Mouse (Mus musculus) liver, embryonic 13.5 days (tissue): ENCODE data around the gene Slc10a4. TPM values are rescaled to one million over a fixed set of nuclear protein-coding genes. Genes with fewer than 3 reads are reported as not detected.
"Not testable (repeated sequence)": the region's sequence is repeated elsewhere in the genome, so short reads cannot be mapped to it uniquely, and the experiment has no call there.

ENCODE experiments used
- ATAC-seq: fragments of 200-750 bp; cut with Nextera tagmentation; 2 replicates; pipeline ENCODE4 v1.8.0; 2017; ENCODE audit warnings: low read depth, mild to moderate bottlenecking, moderate number of reproducible peaks, moderate library complexity
- DNase-seq: peaks from one replicate; pipeline ENCODE4 v3.0.0; 2022
- H3K27ac ChIP-seq: fragments of 300-500 bp; sonication (generic); 2 replicates; pipeline ENCODE4 v1.5.1; 2015; ENCODE audit warnings: moderate library complexity, mild to moderate bottlenecking, inconsistent platforms
- H3K27me3 ChIP-seq: fragments of 300-500 bp; sonication (generic); 2 replicates; pipeline ENCODE4 v1.6.1; 2015; ENCODE audit warnings: mild to moderate bottlenecking, inconsistent platforms
- H3K36me3 ChIP-seq: fragments of 300-500 bp; sonication (generic); 2 replicates; pipeline ENCODE4 v1.6.1; 2015; ENCODE audit warnings: mild to moderate bottlenecking, inconsistent platforms
- H3K4me1 ChIP-seq: fragments of 300-500 bp; sonication (generic); replicated peaks from 2 replicates; pipeline ENCODE4 v1.6.1; 2015; ENCODE audit warnings: inconsistent platforms
- H3K4me2 ChIP-seq: fragments of 300-500 bp; sonication (generic); 2 replicates; pipeline ENCODE4 v1.6.1; 2015; ENCODE audit warnings: inconsistent platforms, mild to moderate bottlenecking, moderate library complexity
- H3K4me3 ChIP-seq: fragments of 300-500 bp; sonication (generic); replicated peaks from 2 replicates; pipeline ENCODE4 v1.5.1; 2015; ENCODE audit warnings: mild to moderate bottlenecking, inconsistent platforms
- H3K9ac ChIP-seq: fragments of 300-500 bp; sonication (generic); 2 replicates; pipeline ENCODE4 v1.6.1; 2015; ENCODE audit warnings: mild to moderate bottlenecking, inconsistent platforms
- H3K9me3 ChIP-seq: fragments of 300-500 bp; sonication (generic); replicated peaks from 2 replicates; pipeline ENCODE4 v1.6.1; 2016; ENCODE audit warnings: inconsistent platforms
- WGBS: fragments of 180-500 bp; shearing (Covaris S2); methylation state at CpG from one replicate; pipeline ENCODE4 v1.1.7; 2015; ENCODE audit not compliant: insufficient replicate concordance; 5-methylcytosine and 5-hydroxymethylcytosine counted together
- polyA plus RNA-seq: library from polyadenylated mRNA; unstranded; fragments of >200 nt; fragmentation: Nextera tagmentation; extraction: Ambion mirVana; gene quantifications from 2 replicates; pipeline ENCODE4 v1.2.1, GENCODE M21; 2015

Gene Slc10a4
- polyA plus RNA-seq, 1 experiment from 2014 or later, result 0.10 TPM

GRCm38 (mm10) chr5:72992474-72992873 lies 14.2 kb upstream of the Slc10a4 start:
- no peaks in the 10 kb centered on the region for H3K4me1 ChIP-seq
- no peak overlapping the region for H3K27ac ChIP-seq
- H3K4me2 ChIP-seq, result no peak overlapping the region
- no peaks in the 10 kb centered on the region for H3K27me3 ChIP-seq
- 51% methylated on average over 1 of the region's 1 CpGs for WGBS
- no peak overlapping the region for H3K9ac ChIP-seq
- DNase-seq (no peak), ATAC-seq (no peak)
- no peaks in the 10 kb centered on the region for H3K9me3 ChIP-seq
- H3K36me3 ChIP-seq, result no peaks in the 10 kb centered on the region
- H3K4me3 ChIP-seq, result no peak overlapping the region

- no peaks in the 10 kb centered on the region for H3K9me3 ChIP-seq
- no peaks in the 10 kb centered on the region for H3K27me3 ChIP-seq
- no peaks in the 10 kb centered on the region for H3K4me1 ChIP-seq
- no peak overlapping the region for H3K27ac ChIP-seq
- no peak overlapping the region for H3K4me3 ChIP-seq
- DNase-seq, result no peak
- WGBS, result 60% methylated on average over 8 of the region's 8 CpGs
- H3K9ac ChIP-seq, result no peak overlapping the region
- no peak overlapping the region for H3K4me2 ChIP-seq
- H3K36me3 ChIP-seq, result no peaks in the 10 kb centered on the region
- ATAC-seq, result no peak
Measured at GRCm38 (mm10) chr5:72994424-72994823, 12.3 kb upstream of the Slc10a4 start.

- H3K9ac ChIP-seq, result no peak overlapping the region
- DNase-seq (no peak), ATAC-seq (no peak)
- H3K4me1 ChIP-seq, result no peaks in the 10 kb centered on the region
- H3K4me2 ChIP-seq, result no peak overlapping the region
- H3K36me3 ChIP-seq, result no peaks in the 10 kb centered on the region
- 58% methylated on average over 2 of the region's 2 CpGs for WGBS
- no peaks in the 10 kb centered on the region for H3K27me3 ChIP-seq
- no peak overlapping the region for H3K4me3 ChIP-seq
- H3K9me3 ChIP-seq, result no peaks in the 10 kb centered on the region
- no peak overlapping the region for H3K27ac ChIP-seq
Measured at GRCm38 (mm10) chr5:72994928-72995327, 11.8 kb upstream of the Slc10a4 start.

GRCm38 (mm10) chr5:72995379-72995778 lies 11.3 kb upstream of the Slc10a4 start:
- ATAC-seq, result no peak
- no peak overlapping the region for H3K27ac ChIP-seq
- 54% methylated on average over 10 of the region's 10 CpGs for whole genome bisulfite sequencing
- no peaks in the 10 kb centered on the region for H3K36me3 ChIP-seq
- no peak overlapping the region for H3K9ac ChIP-seq
- H3K4me2 ChIP-seq, result no peak overlapping the region
- no peak overlapping the region for H3K4me3 ChIP-seq
- H3K4me1 ChIP-seq, result no peaks in the 10 kb centered on the region
- DNase-seq, result no peak
- no peaks in the 10 kb centered on the region for H3K27me3 ChIP-seq
- no peaks in the 10 kb centered on the region for H3K9me3 ChIP-seq

GRCm38 (mm10) chr5:72998546-72998945 lies 8.1 kb upstream of the Slc10a4 start:
- H3K9ac ChIP-seq, ATAC-seq, H3K4me1 ChIP-seq, H3K27me3 ChIP-seq, H3K9me3 ChIP-seq, DNase-seq, H3K36me3 ChIP-seq, H3K27ac ChIP-seq, H3K4me3 ChIP-seq, H3K4me2 ChIP-seq: not testable (repeated sequence)
- 48% methylated on average over 1 of the region's 1 CpGs for WGBS

GRCm38 (mm10) chr5:73004046-73004445 lies 2.6 kb upstream of the Slc10a4 start:
- no peak overlapping the region for H3K9ac ChIP-seq
- peaks cover 46% of the 10 kb centered on the region for H3K27me3 ChIP-seq
- ATAC-seq (no peak), DNase-seq (no peak)
- no peak overlapping the region for H3K27ac ChIP-seq
- peaks cover 6% of the 10 kb centered on the region for H3K4me1 ChIP-seq
- H3K9me3 ChIP-seq, result no peaks in the 10 kb centered on the region
- H3K36me3 ChIP-seq, result no peaks in the 10 kb centered on the region
- no peak overlapping the region for H3K4me2 ChIP-seq
- no peak overlapping the region for H3K4me3 ChIP-seq
- WGBS, result 74% methylated on average over 5 of the region's 5 CpGs

- no peak for DNase-seq
- 0 out of 2 replicates have a peak overlapping the region, but pooled peaks have one; percentile 38 for H3K4me3 ChIP-seq
- H3K4me1 ChIP-seq, result peaks cover 6% of the 10 kb centered on the region
- no peaks in the 10 kb centered on the region for H3K9me3 ChIP-seq
- no peak for ATAC-seq
- no peak overlapping the region for H3K9ac ChIP-seq
- no peak overlapping the region for H3K27ac ChIP-seq
- no peak overlapping the region for H3K4me2 ChIP-seq
- no peaks in the 10 kb centered on the region for H3K36me3 ChIP-seq
- peaks cover 58% of the 10 kb centered on the region for H3K27me3 ChIP-seq
- WGBS, result 24% methylated on average over 5 of the region's 5 CpGs
Measured at GRCm38 (mm10) chr5:73007582-73007959, 888 bp downstream of the Slc10a4 start.

- ATAC-seq, result not testable (repeated sequence)
- WGBS, result 25% methylated on average over 8 of the region's 8 CpGs
- H3K27me3 ChIP-seq, result peaks cover 65% of the 10 kb centered on the region
Measured at GRCm38 (mm10) chr5:73008230-73008629, 1.5 kb downstream of the Slc10a4 start.

GRCm38 (mm10) chr5:73011806-73012205 lies 5.1 kb downstream of the Slc10a4 start:
- not testable (repeated sequence) for ATAC-seq, H3K4me1 ChIP-seq, H3K9me3 ChIP-seq, H3K36me3 ChIP-seq, H3K4me2 ChIP-seq, H3K9ac ChIP-seq, DNase-seq, H3K27ac ChIP-seq, H3K4me3 ChIP-seq
- 73% methylated on average over 15 of the region's 16 CpGs for WGBS
- peaks cover 71% of the 10 kb centered on the region for H3K27me3 ChIP-seq

More at GRCm38 (mm10) chr5:73008230-73008629, 1.5 kb downstream of the Slc10a4 start:
- not testable (repeated sequence) for H3K4me3 ChIP-seq, H3K4me2 ChIP-seq, H3K9ac ChIP-seq, H3K36me3 ChIP-seq, H3K4me1 ChIP-seq, H3K27ac ChIP-seq, H3K9me3 ChIP-seq
- peak; percentile 11 for DNase-seq

- H3K27me3 ChIP-seq, result peaks cover 63% of the 10 kb centered on the region
- H3K4me2 ChIP-seq, result peak overlapping the region; percentile 58
Measured at GRCm38 (mm10) chr5:73012884-73013610, 6.4 kb downstream of the Slc10a4 start.

GRCm38 (mm10) chr5:73013611-73014287 lies 7.1 kb downstream of the Slc10a4 start:
- DNase-seq, H3K9ac ChIP-seq, H3K36me3 ChIP-seq, H3K27ac ChIP-seq, H3K9me3 ChIP-seq, H3K4me1 ChIP-seq, ATAC-seq: not testable (repeated sequence)
- H3K4me3 ChIP-seq, result peak overlapping the region; percentile 37
- WGBS, result 3% methylated on average over 51 of the region's 65 CpGs
- H3K4me2 ChIP-seq, result peak overlapping the region; percentile 58
- peaks cover 56% of the 10 kb centered on the region for H3K27me3 ChIP-seq

More at GRCm38 (mm10) chr5:73012884-73013610, 6.4 kb downstream of the Slc10a4 start:
- DNase-seq, H3K4me1 ChIP-seq, H3K9me3 ChIP-seq, H3K27ac ChIP-seq, H3K4me3 ChIP-seq, H3K9ac ChIP-seq, H3K36me3 ChIP-seq, ATAC-seq: not testable (repeated sequence)
- 20% methylated on average over 23 of the region's 27 CpGs for WGBS
